Mouse (Mus musculus) kidney, adult 8-10 months (tissue): ENCODE data around the gene Pik3ca.

Experiments
- DNase-seq, 2 experiments: peaks; one replicate each; pipeline ENCODE4 v3.0.0; 2022

Gene Pik3ca

DNA sequence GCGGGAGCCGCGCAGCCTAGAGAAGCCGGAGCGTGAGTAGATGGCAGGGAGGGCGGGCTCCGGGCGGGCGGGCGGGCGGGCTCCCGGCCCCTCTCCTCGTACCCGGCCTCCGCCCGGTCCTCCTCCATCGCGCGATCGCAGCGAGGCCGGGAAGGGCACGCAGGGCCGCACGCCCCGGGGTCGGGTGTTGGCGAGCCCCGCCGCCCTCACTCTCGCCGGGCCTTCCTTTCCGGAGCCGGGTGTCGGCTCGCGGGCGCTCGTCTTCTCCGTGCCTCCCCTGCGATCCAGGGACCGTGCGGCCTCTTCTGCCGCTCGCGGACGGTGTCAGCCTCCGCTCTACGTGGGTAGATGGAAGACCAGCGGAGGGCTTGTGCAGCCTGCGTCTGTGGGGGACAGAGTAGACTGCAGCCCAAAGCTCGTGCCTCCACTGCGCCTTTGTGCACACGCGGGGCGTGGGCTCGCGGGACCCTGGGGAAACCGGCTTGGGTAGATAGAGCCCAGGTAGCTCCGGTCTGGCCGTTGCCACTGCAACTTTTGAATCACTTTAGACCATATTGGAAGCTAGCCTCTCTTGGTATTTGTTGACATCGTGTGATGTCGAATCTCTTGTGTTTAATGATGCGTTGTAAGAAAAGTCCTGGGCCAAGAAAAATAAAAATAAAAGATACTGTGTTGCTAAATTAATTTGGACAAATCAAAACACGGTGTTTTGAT is at the start of gene Pik3ca:
Gene Pik3ca, plus strand, starts transcription at position 211 of the 714 bp plus-strand sequence.
- DNase-seq = peak in 1 of 2 experiments; percentile 33

DNA sequence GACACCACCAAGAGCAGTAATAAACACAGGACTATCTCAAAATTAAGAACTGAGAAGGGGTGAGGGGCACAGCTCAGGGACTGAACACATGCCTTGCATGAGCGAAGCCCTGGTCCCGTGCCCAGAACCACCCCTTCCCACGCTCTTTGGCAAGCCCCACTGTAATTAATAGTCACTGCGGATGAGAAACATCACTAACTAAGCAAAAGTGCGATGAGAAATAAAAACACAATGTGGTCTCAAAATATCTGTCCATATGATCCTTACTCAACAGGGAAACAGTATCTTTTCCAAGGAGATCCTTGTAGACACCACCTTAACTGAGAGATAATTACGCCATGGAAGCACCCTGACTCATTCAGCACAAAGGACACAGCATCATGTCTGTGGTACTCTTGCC is 49.6 kb upstream of the Pik3ca start:
- no peak for DNase-seq

DNA sequence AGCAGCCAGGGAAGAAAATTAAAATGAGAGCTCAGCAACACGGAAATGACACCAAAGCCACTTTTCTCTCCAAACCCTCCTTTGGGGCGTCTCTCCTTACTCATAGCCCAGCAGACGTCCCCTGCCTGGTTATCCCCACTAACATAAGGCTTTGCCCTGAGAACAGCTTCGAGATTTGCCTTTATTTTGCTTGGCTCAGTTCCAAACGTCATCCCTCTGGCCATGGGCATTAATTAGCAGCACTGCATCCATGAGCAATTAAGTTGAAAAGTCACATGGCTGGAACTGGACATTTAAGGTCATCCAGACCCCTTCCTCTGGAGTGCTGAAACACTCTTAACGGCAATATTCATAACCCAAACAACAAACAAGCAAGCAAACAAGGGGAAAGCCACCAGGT is 36.2 kb upstream of the Pik3ca start:
- DNase-seq = peak in 1 of 2 experiments; percentile 34

DNA sequence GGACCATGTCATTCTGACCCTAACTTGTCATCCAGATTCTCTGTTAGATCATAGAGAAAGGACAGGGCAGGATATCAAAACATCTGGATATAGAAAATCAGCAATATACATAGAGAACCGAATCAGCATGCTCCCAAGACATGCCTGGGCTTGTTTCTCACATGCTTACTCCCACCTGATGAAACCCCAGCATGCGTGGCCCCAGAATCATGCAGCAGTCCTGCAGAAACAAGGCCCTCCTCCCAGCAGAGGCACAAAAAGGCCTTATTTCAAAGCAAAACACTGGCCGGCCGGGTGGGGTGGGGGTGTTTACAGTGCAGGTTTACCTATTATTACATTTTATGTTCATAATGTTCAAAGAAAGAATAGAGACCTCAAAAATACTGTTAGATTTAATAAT is 33.3 kb upstream of the Pik3ca start:
- DNase-seq = no peak

DNA sequence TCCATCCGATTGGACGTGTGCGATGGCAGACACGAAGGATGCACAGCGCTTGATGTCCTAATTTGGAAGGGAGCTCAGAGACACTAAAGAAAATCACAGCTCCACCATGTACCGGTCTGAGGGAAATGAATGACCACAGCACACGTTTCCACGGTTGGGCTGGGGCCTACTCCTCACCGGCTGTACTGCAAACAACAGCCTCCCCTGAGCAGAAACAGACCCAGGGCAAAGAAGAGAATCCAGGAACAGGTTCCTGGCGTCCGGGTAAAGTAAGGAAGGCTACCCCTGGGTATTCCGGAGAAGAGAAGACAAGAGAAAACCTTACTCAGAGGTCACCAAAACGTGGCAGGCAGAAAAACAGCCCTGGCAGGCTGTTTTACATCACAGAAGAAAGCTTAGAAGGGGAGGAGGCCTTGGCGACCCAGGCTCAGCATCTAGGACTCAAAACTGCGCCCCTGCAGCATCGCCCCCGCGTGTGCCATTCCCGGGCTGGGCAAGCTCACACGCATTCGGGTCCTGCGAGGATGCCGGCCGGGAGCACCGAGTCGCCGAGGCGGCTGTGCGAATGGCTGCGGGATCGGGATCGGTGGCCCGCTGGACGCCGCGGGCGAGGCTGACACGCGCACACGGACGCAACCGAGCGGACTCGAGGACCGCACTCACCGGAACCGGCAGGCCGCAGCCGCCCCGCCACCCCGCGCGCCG is 32.5 kb upstream of the Pik3ca start:
- DNase-seq = no peak

DNA sequence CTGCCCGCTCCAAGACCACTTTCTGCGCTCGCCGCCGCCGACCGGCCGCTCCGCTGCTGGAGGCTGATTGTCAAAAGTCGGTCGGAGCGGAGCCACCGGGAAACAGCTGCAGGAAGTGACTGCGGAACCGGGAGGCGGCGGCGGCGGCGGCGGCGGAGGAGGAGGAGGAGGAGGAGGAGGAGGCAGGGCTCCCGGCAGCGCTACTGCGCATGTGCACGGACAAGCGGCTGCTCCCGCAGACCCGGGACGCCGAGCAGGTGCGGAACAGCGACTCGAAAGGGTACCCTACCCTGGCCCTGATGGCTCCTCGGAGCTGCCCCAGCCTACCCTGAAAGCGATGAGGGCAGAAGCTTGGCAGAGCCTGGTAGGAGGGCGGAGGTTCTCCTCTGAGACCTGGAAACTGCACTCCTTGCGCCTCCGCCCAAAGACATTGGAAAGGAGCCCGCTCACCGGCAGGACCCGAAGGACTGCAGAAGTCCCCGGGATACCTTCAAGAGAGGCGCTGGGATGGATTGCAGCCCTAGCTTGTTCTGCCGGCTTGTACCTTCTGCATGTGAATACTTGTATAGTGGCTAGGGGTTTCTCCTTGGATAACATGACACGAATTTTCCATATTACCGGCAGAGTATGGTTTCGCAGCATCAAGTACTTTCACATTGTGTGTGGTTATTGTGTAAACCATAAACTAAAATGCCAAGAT is 31.8 kb upstream of the Pik3ca start, which contains the start of gene Zmat3:
Gene Zmat3, minus strand, starts transcription at position 469 of the 700 bp plus-strand sequence.
- peak; percentile 81 to 85 for DNase-seq

DNA sequence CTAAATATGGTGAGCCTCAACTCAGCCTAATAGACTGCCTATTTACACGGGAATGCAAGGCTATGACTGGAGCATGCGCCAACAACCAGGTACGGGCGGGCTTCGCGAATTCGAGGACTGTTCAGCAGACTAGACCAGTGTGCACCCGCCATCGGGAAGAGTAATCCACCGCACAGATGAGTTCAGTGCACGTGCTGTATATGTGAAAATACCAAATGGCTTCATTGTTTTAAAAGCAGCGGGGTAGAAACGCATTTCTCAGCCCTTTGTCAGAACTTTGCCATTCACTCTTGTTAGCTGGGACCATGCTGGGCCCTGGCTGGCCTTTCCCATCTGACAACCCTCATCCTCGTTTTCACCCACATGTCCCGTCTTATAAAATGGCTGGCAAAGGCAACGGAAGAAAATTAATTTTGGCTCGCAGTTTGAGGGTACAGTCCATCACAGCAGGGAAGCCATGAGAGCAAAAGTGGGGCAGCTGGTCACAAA is 31.2 kb upstream of the Pik3ca start:
- DNase-seq = peak in 1 of 2 experiments; percentile 12

DNA sequence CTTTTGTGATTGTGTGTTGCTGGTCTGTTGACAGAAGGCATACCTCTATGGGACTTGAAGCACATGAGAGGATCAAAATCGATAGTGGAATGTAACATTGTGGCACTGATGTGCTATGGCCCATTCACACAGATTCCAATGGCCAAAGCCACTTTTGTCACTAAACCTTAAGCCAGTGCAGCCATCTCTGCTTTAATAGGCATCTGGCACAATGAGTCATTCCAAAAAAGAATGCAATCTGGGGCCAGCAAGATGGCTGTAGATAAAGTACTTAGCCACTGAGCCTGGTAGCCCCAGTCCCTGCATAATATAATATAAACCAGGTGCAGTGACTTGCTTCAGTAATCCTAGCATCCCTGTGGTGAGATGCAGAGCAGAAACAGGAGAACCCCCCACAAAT is 30.0 kb upstream of the Pik3ca start:
- DNase-seq = no peak

DNA sequence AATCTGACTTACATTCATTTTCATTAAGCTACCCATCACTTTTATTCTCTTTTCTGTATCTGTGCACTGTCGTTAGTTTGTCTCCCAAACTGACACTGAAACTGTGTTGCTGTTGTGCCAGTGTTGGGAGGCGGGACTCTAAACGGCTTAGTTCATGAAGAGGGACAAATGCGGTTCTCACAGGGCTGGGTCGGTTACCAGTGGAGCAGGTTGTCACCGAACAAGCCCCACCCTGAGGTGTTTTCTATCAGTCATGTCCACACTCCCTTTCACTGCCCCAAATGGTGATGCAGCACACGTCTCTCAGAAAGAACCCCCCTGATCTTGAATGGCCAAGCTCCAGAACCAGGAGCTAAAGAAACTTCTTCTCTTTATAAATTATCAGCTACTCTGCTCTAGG is 25.5 kb upstream of the Pik3ca start:
- no peak for DNase-seq

DNA sequence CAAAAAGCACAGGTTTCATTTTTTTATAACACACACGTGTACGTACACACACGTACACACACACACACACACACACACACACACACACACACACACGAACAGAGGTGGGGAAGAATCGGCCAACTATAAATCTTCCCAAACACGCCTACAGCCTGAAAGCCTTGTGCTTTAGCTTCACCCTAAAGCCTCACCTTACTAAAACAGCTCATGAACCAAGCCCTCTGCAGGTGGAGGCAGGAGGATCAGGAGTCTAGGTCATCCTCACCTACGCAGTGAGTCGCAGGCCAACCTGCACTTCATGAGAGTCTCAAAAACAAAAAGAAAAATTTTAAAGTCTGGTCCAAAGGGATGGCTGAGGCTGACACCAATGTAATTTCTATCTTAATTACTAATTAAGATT is 25.0 kb upstream of the Pik3ca start:
- DNase-seq = no peak

DNA sequence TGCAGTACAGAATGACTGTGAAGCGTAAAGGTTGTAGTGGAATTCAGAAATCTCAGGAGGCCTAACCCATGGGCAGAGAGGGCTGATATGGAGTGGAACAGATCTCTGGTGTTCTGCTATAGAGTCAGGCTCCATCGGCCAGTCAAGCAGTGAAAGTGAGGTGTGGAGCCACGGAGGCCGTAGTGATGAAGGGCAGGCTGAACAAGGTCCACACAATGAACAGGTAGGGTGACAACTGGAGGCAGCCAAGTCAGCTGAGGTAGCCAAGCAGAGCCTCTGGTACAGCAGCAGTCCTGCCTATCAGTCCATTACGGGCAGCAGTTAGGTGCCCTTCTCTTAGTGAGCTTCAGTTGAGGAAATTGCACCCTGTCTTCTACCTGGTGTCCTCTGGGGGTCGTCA is 24.2 kb upstream of the Pik3ca start:
- DNase-seq = peak in 1 of 2 experiments; percentile 7

DNA sequence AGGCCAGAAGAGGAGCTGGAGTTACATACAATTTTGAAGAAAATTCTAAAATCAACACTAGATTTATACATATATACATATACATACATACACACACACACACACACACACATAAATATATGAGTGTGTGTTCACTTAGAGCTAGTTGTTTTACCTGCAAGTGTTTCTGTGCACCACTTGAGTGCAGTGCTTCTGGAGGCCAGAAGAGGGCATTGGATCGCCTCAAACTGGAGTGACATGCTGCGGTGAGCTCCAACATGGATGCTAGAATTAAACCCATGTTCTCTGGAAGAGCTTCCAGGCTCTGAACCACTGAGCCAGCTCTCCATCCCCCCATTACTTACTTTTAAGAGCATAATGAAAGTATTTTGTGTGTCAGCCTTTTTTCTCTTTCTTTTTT is 17.6 kb upstream of the Pik3ca start:
- DNase-seq = peak in 1 of 2 experiments; percentile 30

DNA sequence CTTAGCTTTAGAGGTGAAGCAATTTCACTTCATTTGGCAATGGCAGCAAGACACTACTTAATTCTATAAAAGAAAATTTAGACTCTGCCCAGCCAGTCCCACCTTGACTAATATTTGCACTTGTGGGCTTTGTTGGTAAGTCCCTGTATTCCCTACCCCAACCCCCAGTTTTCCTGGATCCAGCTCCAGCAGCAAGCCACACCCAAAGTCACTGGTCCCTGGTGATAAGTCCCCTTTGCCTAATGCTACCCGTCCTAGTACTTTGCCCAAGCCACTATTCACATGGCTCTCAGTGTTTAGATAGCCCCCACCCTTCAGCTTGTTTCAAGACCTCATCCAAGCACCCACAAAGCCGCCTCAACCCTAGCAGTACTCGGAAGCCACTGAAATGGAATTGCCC is 15.9 kb upstream of the Pik3ca start:
- DNase-seq = no peak

DNA sequence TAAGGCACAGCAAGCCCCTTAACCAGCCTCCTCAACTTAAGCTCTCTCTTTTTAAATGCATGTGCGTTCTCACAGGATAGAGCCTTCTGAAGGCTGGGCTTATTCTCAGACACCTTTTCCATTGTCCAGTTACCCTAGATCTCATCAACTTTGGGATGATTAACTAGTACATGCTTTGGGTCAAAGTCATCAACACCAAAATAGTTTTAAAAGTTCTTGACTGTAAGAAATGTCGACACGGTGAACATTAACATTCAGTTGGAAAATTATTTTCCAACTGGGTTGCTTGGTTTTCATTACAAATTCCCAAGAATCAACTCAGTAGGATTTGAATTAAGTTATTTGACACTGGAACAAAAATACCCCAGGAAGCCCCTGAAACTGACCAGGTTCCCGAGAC is 4.6 kb upstream of the Pik3ca start:
- DNase-seq = peak in 1 of 2 experiments; percentile 40

DNA sequence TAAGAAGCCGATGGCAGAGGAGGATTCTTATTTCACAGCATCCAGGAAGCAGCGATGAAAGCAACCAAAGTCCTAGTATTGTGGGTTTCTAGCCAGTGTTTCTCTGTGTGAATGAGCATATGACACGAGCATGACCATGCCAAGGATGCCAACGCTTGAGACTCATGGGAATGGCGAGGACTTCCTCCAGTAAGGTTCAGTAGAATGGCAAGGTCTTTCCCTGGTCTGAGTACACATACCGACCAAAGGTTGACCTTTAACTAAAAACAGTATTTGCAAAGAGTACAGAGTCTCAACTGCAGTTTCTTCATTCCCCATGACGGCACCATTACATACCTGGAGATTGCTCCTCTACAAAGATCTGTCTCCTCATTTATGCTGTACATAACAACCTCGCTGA is 3.5 kb upstream of the Pik3ca start:
- peak; percentile 70 to 72 for DNase-seq

DNA sequence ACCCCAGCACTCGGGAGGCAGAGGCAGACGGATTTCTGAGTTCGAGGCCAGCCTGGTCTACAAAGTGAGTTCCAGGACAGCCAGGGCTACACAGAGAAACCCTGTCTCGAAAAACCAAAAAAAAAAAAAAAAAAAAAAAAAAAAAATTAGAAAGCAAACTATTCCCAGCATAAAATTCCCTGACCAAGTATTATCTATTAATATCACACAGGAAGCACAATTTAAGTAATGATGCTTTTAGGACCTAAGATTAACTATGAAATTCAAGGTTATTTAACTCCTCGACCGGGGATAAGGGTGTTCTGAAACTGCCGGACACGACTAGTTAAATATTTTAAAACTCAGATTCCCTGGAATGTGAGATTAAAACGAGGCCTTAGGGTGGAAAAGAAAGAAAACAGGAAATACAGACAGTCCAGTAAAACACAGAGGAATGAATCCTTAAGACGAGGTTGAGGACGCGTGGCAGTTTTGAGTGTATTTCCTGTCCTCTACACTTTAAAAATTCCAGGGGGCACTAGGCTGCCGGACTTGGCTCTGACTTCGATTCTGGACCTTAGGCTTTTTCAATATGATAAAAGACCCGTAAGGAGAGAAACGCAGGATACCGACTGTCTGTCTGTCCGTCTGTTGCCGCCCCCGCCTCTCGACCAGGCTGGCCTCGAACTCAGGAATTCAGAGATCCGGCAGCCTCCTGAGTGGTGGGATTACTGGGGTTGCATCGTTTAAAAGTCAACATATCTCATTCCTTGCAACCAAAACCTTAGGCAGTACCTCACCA is 1.5 kb upstream of the Pik3ca start:
- peak; percentile 31 to 50 for DNase-seq

DNA sequence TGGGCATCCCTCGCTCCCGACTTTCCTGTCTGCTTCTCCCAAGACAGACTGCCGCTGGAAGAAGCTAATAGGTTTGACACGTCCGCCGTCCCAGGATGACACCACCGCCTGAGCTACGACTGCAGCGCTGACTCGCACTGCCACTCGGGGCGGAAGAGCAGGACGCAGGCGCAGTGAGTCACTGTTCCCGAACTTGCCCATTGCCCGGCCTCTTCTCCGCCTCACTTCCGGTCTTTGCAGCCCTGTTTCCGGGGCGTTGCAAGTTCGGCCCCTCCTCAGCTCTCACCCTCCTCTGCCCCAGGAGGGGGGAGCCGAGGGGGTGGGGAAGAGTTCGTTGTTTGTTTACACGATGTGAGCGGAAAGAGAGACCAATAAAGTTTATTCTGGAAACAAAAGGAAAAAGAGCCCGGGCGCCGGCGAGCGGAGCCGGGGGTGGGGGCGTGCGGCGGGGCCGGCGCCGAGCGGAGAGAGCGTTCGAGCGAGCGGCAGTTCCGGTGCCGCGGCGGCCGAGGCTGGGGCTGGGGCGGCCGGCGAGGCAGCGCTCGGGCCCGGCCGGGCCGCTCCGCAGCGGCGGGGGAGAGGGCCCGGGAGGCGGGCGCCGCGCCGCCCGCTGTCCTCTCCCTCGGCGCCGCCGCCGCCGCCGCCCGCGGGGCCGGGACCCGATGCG is 544 bp upstream of the Pik3ca start:
- peak; percentile 97 to 98 for DNase-seq

DNA sequence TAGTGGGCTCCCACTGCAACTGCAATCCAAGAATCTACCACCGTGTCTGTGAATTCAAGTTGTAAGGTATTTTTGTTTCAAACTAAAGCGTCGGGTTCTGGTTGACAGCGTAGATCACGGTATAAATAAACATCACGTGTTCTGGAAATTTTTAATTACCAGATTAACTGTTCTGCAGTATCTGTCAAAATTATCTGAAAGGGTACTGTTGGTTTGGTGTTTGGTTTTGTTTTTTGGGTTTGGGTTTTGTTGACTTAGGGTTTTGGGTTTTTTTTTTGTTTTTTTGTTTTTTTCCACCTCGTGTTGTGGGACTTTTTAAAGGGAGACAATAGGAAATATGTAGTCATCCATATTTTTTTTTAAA is 686 bp downstream of the Pik3ca start:
- DNase-seq = no peak

DNA sequence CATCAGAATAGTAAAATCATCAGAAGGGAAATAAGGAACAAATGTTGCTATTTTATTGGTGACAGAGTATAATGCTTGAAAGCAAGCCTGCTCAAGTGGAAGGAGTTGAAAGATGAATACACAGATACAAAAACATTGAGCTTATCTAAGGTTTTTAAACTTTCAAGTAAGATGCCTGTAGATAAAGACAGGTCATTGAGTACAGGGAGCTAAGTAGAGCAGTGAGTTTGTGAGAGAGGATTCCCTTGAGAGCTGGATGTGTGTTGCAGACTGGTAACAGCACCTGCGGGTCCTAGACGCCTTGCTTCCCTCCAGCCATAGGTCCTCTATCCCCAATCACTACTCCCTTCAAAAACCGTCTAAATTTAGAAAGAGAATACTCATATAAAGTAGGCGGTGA is 1.2 kb downstream of the Pik3ca start:
- DNase-seq = no peak

DNA sequence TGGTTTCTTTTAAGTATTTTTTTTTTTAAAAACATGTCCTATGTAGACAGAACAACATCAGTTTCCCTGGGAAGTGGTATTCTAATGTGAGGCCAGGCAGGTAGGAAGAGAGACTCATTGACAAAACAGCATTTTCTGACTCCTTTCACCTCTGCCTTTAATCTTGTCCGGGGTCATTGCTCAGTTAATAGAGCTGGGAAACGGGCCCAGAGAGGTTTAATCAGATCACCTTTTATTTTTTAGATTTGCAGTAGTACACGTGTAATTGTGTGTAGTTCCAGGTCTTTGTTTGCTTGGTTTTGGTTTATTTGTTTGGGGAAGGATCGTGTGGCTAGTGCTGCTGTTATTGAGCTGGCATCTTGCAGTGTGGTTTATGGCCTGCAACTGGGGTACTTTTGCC is 1.9 kb downstream of the Pik3ca start:
- no peak for DNase-seq

DNA sequence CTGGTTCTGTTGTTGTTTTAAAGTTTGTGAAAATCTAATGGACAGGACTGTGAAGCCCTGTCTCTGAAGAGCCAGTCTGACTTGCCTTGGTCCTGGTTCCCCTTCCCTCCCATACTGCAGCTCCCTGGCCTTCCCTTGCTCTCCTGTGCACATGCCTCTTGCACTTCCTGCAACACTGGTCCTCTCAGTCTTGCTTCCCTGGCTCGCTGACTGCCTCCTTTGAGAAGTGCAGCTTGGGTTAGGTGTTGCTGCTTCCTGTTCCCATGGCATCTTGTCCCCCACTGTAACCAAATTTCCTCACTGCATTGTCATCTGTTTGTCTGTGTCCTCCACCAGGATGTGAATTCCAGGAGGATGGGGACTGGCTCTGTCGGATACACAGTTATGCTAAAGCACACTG is 2.5 kb downstream of the Pik3ca start:
- no peak for DNase-seq

DNA sequence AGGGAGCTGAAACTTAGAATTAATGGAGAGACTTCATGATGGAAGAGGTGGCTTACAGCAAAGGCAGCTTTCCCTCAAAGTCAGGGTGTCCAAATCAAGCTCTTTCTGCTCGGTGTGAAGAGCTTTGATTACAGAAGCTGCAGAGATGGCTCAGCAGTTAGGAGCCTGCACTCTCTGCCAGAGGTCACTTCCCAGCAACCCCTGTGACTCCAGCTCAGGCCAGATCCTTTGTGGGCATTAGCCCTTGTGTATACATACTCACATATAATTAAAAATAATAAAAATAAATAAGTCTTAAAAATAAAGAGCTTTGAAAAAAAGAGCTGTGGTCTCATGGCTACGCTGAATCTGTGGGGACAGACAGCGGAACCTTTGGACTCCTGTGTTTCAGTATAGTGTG is 4.1 kb downstream of the Pik3ca start:
- DNase-seq = peak in 1 of 2 experiments; percentile 33
